ENCODE assay signal across 9 mouse cellular contexts in the genomic region with DNA sequence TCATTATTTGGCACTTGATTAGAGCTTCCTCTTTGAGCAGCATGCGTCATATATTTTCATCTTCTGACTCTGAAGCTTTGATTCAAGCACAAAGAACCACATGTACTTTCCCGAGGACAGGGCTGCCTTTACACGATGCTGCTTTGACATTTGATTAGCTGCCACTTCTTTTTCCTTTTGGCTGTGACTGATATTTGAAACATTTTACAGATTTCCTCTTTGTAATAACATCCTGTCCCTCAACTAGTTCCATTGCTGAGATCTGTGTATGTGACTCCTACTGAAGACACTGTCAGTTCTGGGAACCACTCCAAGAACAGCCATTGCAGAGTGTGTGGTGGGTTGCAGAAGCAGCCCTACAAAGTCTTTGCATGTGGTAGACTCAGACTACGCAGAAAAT.
DNase-seq lines count a peak whose midpoint lies in the region; ATAC-seq and TF ChIP-seq lines count a peak whose summit lies in the region.
"Had no signal": no experiment of that assay in that cellular context is flagged by ENCODE, and none has a peak within 500 bp of the region (broad histone marks: within the 10 kb centered on the region; RNA-seq: fewer than 3 reads in every experiment).

No protein-coding gene starts in this region.

- no peak overlapping the region for H3K4me3 ChIP-seq in midbrain, embryonic 14.5 days (replicated peaks; ENCODE audit: low read depth, low read length)
- H3K4me3 ChIP-seq in midbrain, embryonic 13.5 days (replicated peaks) = no peak overlapping the region
- no peak overlapping the region for H3K4me3 ChIP-seq in heart, embryonic 15.5 days
- no peak overlapping the region for H3K4me3 ChIP-seq in left cerebral cortex, adult 2 months
- no peak overlapping the region for H3K4me3 ChIP-seq in stomach, embryonic 16.5 days (replicated peaks; ENCODE audit: low read length)
- no peak overlapping the region for H3K4me3 ChIP-seq in intestine, embryonic 15.5 days (replicated peaks)
- H3K4me3 ChIP-seq: liver, embryonic 12.5 days; neural tube, embryonic 12.5 days had no signal

- intact Hi-C loops in left cerebral cortex, adult 2 months (cut with DNase I) = no loop called here

- no peak overlapping the region for H3K9ac ChIP-seq in midbrain, embryonic 14.5 days (replicated peaks; ENCODE audit: low read length)
- H3K9ac ChIP-seq in midbrain, embryonic 13.5 days (replicated peaks) = no peak overlapping the region
- no peak overlapping the region for H3K9ac ChIP-seq in heart, embryonic 15.5 days
- no peak overlapping the region for H3K9ac ChIP-seq in stomach, embryonic 16.5 days (ENCODE audit: low read length)
- no peak overlapping the region for H3K9ac ChIP-seq in intestine, embryonic 15.5 days
- H3K9ac ChIP-seq: liver, embryonic 12.5 days; neural tube, embryonic 12.5 days had no signal

- H3K4me2 ChIP-seq in midbrain, embryonic 14.5 days (ENCODE audit: low read length) = no peak overlapping the region
- no peak overlapping the region for H3K4me2 ChIP-seq in midbrain, embryonic 13.5 days (replicated peaks)
- no peak overlapping the region for H3K4me2 ChIP-seq in heart, embryonic 15.5 days
- H3K4me2 ChIP-seq in stomach, embryonic 16.5 days (ENCODE audit: low read depth, low read length) = no peak overlapping the region
- H3K4me2 ChIP-seq in intestine, embryonic 15.5 days (replicated peaks) = no peak overlapping the region
- H3K4me2 ChIP-seq: liver, embryonic 12.5 days; neural tube, embryonic 12.5 days had no signal

- WGBS in midbrain, embryonic 14.5 days = 81% methylated on average over 4 of the region's 4 CpGs
- WGBS in midbrain, embryonic 13.5 days = 85% methylated on average over 4 of the region's 4 CpGs
- 46% methylated on average over 4 of the region's 4 CpGs for WGBS in heart, embryonic 15.5 days
- WGBS in stomach, embryonic 16.5 days = 42% methylated on average over 4 of the region's 4 CpGs
- 53% methylated on average over 4 of the region's 4 CpGs for WGBS in intestine, embryonic 15.5 days

- no peak for ATAC-seq in midbrain, embryonic 14.5 days (ENCODE audit: low FRiP score, low TSS enrichment)
- no peak for ATAC-seq in midbrain, embryonic 13.5 days
- ATAC-seq in heart, embryonic 15.5 days (replicated peaks; ENCODE audit: insufficient number of reproducible peaks, insufficient read depth, low FRiP score, low read depth) = peak; percentile 86
- peak; percentile 71; the same call in 1 of the 2 replicates for ATAC-seq in stomach, embryonic 16.5 days (ENCODE audit: insufficient read depth, low FRiP score)
- no peak for ATAC-seq in intestine, embryonic 15.5 days
- ATAC-seq: liver, embryonic 12.5 days had no signal

- no peaks in the 10 kb centered on the region for H3K9me3 ChIP-seq in midbrain, embryonic 14.5 days (ENCODE audit: control insufficient read depth, low read length)
- H3K9me3 ChIP-seq in midbrain, embryonic 13.5 days = no peaks in the 10 kb centered on the region
- no peaks in the 10 kb centered on the region for H3K9me3 ChIP-seq in heart, embryonic 15.5 days (replicated peaks)
- H3K9me3 ChIP-seq in stomach, embryonic 16.5 days (replicated peaks; ENCODE audit: control insufficient read depth, low read length) = no peaks in the 10 kb centered on the region
- H3K9me3 ChIP-seq in intestine, embryonic 15.5 days = no peaks in the 10 kb centered on the region
- H3K9me3 ChIP-seq: liver, embryonic 12.5 days; neural tube, embryonic 12.5 days had no signal

- no peak for TF ChIP-seq CTCF in left cerebral cortex, adult 2 months (IDR thresholded peaks at IDR 0.05)

- no peak overlapping the region for H3K27ac ChIP-seq in midbrain, embryonic 14.5 days (replicated peaks; ENCODE audit: low read depth, low read length)
- no peak overlapping the region for H3K27ac ChIP-seq in midbrain, embryonic 13.5 days
- H3K27ac ChIP-seq in heart, embryonic 15.5 days = no peak overlapping the region
- H3K27ac ChIP-seq in left cerebral cortex, adult 2 months = no peak overlapping the region
- H3K27ac ChIP-seq in stomach, embryonic 16.5 days (ENCODE audit: low read length) = no peak overlapping the region
- no peak overlapping the region for H3K27ac ChIP-seq in intestine, embryonic 15.5 days
- H3K27ac ChIP-seq: liver, embryonic 12.5 days; neural tube, embryonic 12.5 days had no signal

- H3K4me1 ChIP-seq in midbrain, embryonic 14.5 days (ENCODE audit: control insufficient read depth, insufficient read depth, low read length) = no peaks in the 10 kb centered on the region
- no peaks in the 10 kb centered on the region for H3K4me1 ChIP-seq in midbrain, embryonic 13.5 days (replicated peaks)
- H3K4me1 ChIP-seq in heart, embryonic 15.5 days (replicated peaks) = no peaks in the 10 kb centered on the region
- no peaks in the 10 kb centered on the region for H3K4me1 ChIP-seq in stomach, embryonic 16.5 days (ENCODE audit: control insufficient read depth, insufficient read depth, low read length)
- no peaks in the 10 kb centered on the region for H3K4me1 ChIP-seq in intestine, embryonic 15.5 days (replicated peaks)
- H3K4me1 ChIP-seq: liver, embryonic 12.5 days; neural tube, embryonic 12.5 days had no signal

- DNase-seq in midbrain, embryonic 14.5 days = peak; percentile 8
- DNase-seq in left cerebral cortex, adult 2 months (ENCODE audit: extremely low spot score in 1 of 2, low spot score in 2 of 2) = peak; percentile 33 to 38
- no peak for DNase-seq in ovary, postnatal 36 days (ENCODE audit: low spot score)

- H3K27me3 ChIP-seq in midbrain, embryonic 14.5 days (ENCODE audit: control insufficient read depth, insufficient read depth, low read length) = no peaks in the 10 kb centered on the region
- no peaks in the 10 kb centered on the region for H3K27me3 ChIP-seq in midbrain, embryonic 13.5 days
- no peaks in the 10 kb centered on the region for H3K27me3 ChIP-seq in heart, embryonic 15.5 days
- H3K27me3 ChIP-seq in stomach, embryonic 16.5 days (ENCODE audit: control insufficient read depth, insufficient read depth, low read length) = no peaks in the 10 kb centered on the region
- no peaks in the 10 kb centered on the region for H3K27me3 ChIP-seq in intestine, embryonic 15.5 days (replicated peaks)
- H3K27me3 ChIP-seq: liver, embryonic 12.5 days; neural tube, embryonic 12.5 days had no signal

- H3K36me3 ChIP-seq in midbrain, embryonic 14.5 days (ENCODE audit: control insufficient read depth, insufficient read depth, low read length) = no peaks in the 10 kb centered on the region
- no peaks in the 10 kb centered on the region for H3K36me3 ChIP-seq in midbrain, embryonic 13.5 days
- H3K36me3 ChIP-seq in heart, embryonic 15.5 days = no peaks in the 10 kb centered on the region
- H3K36me3 ChIP-seq in stomach, embryonic 16.5 days (ENCODE audit: control insufficient read depth, insufficient read depth, low read length) = no peaks in the 10 kb centered on the region
- H3K36me3 ChIP-seq in intestine, embryonic 15.5 days = no peaks in the 10 kb centered on the region
- H3K36me3 ChIP-seq: liver, embryonic 12.5 days; neural tube, embryonic 12.5 days had no signal

Comparison
In these comparisons a context has a peak if more than half of its experiments do, and no peak if none do; other contexts are left out.
1. ATAC-seq: peak in heart, embryonic 15.5 days (single experiment) and stomach, embryonic 16.5 days (single experiment); none in midbrain, embryonic 14.5 days (single experiment), midbrain, embryonic 13.5 days (single experiment) and intestine, embryonic 15.5 days (single experiment).